Mouse (Mus musculus) limb, embryonic 15.5 days (tissue): ENCODE measurements around the gene 9430038I01Rik. TPM values are rescaled to one million over a fixed set of nuclear protein-coding genes. Genes with fewer than 3 reads are reported as not detected.

ENCODE experiments used
- ATAC-seq: fragments of 200-750 bp; cut with Nextera tagmentation; 2 replicates; pipeline ENCODE4 v1.8.0; 2017; ENCODE audit warnings: low read depth, moderate TSS enrichment; ENCODE audit not compliant: insufficient number of reproducible peaks, low FRiP score, low TSS enrichment
- H3K27ac ChIP-seq: fragments of 300-500 bp; sonication (generic); 2 replicates; pipeline ENCODE4 v1.5.1; 2015; ENCODE audit warnings: moderate library complexity, mild to moderate bottlenecking, inconsistent platforms
- H3K27me3 ChIP-seq: fragments of 300-500 bp; sonication (generic); 2 replicates; pipeline ENCODE4 v1.6.1; 2015; ENCODE audit warnings: inconsistent platforms
- H3K36me3 ChIP-seq: fragments of 300-500 bp; sonication (generic); 2 replicates; pipeline ENCODE4 v1.6.1; 2015; ENCODE audit warnings: inconsistent platforms
- H3K4me1 ChIP-seq: fragments of 300-500 bp; sonication (generic); 2 replicates; pipeline ENCODE4 v1.6.1; 2015; ENCODE audit warnings: inconsistent platforms
- H3K4me2 ChIP-seq: fragments of 300-500 bp; sonication (generic); 2 replicates; pipeline ENCODE4 v1.6.1; 2015; ENCODE audit warnings: mild to moderate bottlenecking, inconsistent platforms
- H3K4me3 ChIP-seq: fragments of 300-500 bp; sonication (generic); 2 replicates; pipeline ENCODE4 v1.5.1; 2015; ENCODE audit warnings: mild to moderate bottlenecking, inconsistent platforms
- H3K9ac ChIP-seq: fragments of 300-500 bp; sonication (generic); 2 replicates; pipeline ENCODE4 v1.6.1; 2015; ENCODE audit warnings: inconsistent platforms
- H3K9me3 ChIP-seq: fragments of 300-500 bp; sonication (generic); 2 replicates; pipeline ENCODE4 v1.6.1; 2016; ENCODE audit warnings: inconsistent platforms
- WGBS: fragments of 180-500 bp; shearing (Covaris S2); methylation state at CpG from one replicate; pipeline ENCODE4 v1.1.7; 2015; 5-methylcytosine and 5-hydroxymethylcytosine counted together
- polyA plus RNA-seq: library from polyadenylated mRNA; unstranded; fragments of >200 nt; fragmentation: Nextera tagmentation; extraction: Ambion mirVana; gene quantifications from 2 replicates; pipeline ENCODE4 v1.2.1, GENCODE M21; 2015

The 9430038I01Rik gene
- polyA plus RNA-seq, 1 experiment from 2014 or later = 20.0 TPM

DNA sequence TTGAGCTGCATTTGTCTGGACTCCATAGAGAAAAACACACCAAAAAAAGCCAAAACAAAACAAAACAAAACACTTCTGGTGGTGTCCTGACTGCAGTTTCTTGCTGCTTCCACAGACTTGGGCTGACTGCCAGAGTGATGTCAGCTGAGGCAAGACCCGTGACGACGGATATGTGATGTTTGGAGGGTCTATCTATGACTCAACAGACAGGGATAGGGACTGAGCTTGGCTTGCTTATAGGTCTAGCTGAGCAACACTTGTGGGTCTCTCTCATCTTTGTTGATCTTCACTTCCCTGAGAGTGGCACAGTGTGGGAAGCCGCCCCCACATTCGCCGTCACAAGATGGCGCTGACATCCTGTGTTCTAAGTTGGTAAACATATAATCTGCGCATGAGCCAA, 4.1 kb upstream of the 9430038I01Rik start:
- no peak for ATAC-seq
- no peak overlapping the region for H3K27ac ChIP-seq

DNA sequence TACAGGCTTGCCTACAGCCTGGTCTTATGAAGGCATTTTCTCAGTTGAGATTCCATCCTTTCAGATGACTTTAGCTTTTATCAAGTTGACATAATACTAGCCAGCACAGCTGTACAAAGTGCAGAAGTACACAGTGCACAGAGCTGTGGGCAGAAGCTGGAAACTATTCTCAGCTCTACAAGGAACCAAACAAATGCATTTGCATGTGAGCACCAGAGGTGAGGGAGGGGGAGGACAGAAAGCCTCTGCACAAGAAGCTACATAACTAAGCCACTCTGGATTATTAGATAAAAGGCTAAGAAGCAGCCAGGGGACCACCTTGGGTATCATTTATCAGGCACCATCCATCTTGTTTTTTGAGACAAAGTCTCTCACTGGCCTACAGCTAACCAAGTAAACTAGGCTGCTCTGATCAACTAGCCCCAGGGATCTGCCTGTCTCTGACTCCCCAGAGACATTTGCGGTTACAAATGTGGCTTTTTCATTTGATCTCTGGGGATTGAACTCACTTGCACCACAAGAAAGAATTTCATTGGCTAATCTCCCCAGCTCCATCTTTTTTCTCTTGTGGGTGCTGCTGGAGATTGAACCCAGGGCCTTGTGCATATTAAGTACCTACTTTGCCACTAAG, 3.0 kb downstream of the 9430038I01Rik start:
- 86% methylated on average over 1 of the region's 1 CpGs for WGBS
- no peak for ATAC-seq
- H3K27me3 ChIP-seq = no peaks in the 10 kb centered on the region
- no peak overlapping the region for H3K4me2 ChIP-seq
- H3K9ac ChIP-seq = no peak overlapping the region
- H3K4me1 ChIP-seq = peaks cover 7% of the 10 kb centered on the region
- H3K4me3 ChIP-seq = no peak overlapping the region
- H3K27ac ChIP-seq = no peak overlapping the region
- H3K9me3 ChIP-seq = no peaks in the 10 kb centered on the region
- peaks cover 5% of the 10 kb centered on the region; the same call in 1 of the 2 replicates for H3K36me3 ChIP-seq

More for the DNA sequence above, 4.1 kb upstream of the 9430038I01Rik start:
- H3K9me3 ChIP-seq = no peaks in the 10 kb centered on the region
- H3K36me3 ChIP-seq = no peaks in the 10 kb centered on the region
- no peaks in the 10 kb centered on the region for H3K27me3 ChIP-seq
- 84% methylated on average over 8 of the region's 8 CpGs for WGBS
- no peak overlapping the region for H3K4me2 ChIP-seq
- H3K4me3 ChIP-seq = no peak overlapping the region
- H3K9ac ChIP-seq = no peak overlapping the region
- H3K4me1 ChIP-seq = peaks cover 7% of the 10 kb centered on the region

DNA sequence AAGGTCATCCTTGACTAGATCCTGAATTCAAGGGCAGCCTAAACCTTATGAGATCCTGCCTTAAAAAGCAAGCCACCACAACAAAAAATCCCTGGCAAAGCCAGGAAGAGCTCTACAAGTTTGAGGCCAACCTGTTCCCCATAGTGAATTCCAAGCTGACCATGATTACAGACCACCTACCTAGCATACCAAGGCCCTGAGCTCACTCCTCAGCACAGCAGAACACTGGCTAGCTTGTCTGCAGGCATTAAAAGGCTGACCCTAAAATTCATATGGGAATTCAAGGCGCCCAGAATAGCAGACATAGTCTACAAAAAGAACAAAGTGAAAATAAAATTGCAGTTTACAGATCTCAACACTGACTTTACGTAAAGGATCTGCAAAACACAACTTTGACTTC, 6.4 kb downstream of the 9430038I01Rik start:
- peaks cover 5% of the 10 kb centered on the region; the same call in 1 of the 2 replicates for H3K36me3 ChIP-seq
- no peaks in the 10 kb centered on the region for H3K27me3 ChIP-seq
- H3K4me3 ChIP-seq = no peak overlapping the region
- no peak overlapping the region for H3K4me2 ChIP-seq
- ATAC-seq = no peak
- no peak overlapping the region for H3K9ac ChIP-seq
- H3K9me3 ChIP-seq = no peaks in the 10 kb centered on the region
- 49% methylated on average over 2 of the region's 2 CpGs for WGBS
- H3K4me1 ChIP-seq = no peaks in the 10 kb centered on the region
- H3K27ac ChIP-seq = no peak overlapping the region

DNA sequence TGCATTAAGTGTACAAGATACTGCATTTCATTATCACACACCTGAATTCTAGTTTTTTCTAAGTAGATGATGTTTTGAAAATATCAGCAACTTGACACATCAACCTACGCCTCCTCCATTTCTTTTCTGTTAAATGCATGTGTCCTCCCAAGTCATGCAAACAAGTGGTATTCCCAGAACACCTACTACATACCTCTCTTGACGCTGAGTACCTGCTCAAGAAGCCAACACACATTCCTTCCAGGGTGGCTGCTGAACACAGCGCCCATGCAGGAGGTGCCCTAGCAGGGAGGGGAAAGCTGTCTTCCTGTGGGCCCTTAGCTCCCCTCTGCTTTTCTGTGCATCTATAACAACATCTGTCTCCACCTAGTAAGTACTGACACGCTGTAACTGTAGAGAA, 11.6 kb downstream of the 9430038I01Rik start:
- Histone ChIP-seq H3K27ac (no peak overlapping the region), H3K36me3 (no peaks in the 10 kb centered on the region), H3K4me2 (no peak overlapping the region), H3K4me1 (0 out of 2 replicates have a peak, but pooled peaks cover 6% of the 10 kb centered on the region), H3K4me3 (no peak overlapping the region), H3K9ac (no peak overlapping the region), H3K9me3 (no peaks in the 10 kb centered on the region), H3K27me3 (no peaks in the 10 kb centered on the region)
- no peak for ATAC-seq
- WGBS = 89% methylated on average over 4 of the region's 4 CpGs

DNA sequence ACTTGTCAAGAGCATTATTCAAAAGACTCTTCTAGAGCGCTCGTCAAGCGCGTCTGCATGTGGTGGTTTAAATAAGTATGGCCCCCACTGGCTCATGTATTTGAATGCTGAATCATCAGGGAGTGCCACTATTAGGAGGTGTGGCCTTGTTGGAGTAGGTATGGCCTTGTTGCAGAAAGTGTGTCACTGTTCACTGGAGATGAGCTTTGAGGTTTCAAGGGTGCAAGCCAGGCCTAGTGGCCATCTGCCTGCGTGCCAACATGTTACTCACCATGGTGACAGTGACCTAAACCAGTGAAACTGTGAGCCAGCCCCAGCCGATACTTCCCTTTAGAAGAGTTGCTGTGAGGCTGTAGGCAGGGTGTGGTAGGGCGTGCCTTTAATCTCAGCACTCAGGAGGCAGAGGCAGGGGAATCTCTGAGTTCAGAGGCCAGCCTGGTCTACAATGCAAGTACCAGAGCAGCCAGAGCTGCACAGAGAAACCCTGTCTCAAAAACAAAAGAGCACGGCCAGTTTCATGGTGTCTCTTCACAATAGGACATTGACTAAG, 13.1 kb downstream of the 9430038I01Rik start:
- WGBS = 93% methylated on average over 8 of the region's 8 CpGs
- Histone ChIP-seq H3K9me3 (no peaks in the 10 kb centered on the region), H3K27ac (no peak overlapping the region), H3K4me2 (no peak overlapping the region), H3K27me3 (no peaks in the 10 kb centered on the region), H3K9ac (no peak overlapping the region), H3K4me1 (0 out of 2 replicates have a peak, but pooled peaks cover 6% of the 10 kb centered on the region), H3K4me3 (no peak overlapping the region), H3K36me3 (no peaks in the 10 kb centered on the region)
- ATAC-seq = no peak

DNA sequence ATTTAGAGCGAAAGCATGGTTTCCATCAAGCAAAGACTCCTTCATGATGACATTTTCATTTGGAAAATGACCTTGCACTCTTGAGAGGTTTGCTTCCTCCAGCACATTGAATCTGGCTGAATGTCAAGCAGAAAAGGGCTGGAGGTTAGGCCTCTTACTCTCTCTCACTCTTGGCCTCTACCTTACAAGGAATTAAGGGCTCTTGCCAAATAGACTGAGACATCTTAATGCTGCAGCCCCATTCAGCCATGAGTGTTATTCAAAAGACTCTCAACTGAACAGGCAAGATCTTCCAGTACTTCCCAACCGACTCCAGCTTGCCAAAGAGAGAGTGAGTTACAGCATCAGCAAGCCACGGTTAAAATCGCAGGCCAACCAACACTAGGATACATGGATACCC, 15.1 kb downstream of the 9430038I01Rik start:
- ATAC-seq = no peak
- no peak overlapping the region; the same call in 1 of the 2 replicates for H3K27ac ChIP-seq
- no peaks in the 10 kb centered on the region for H3K27me3 ChIP-seq
- H3K4me2 ChIP-seq = no peak overlapping the region
- H3K36me3 ChIP-seq = no peaks in the 10 kb centered on the region
- 0 out of 2 replicates have a peak, but pooled peaks cover 6% of the 10 kb centered on the region for H3K4me1 ChIP-seq
- no peak overlapping the region for H3K4me3 ChIP-seq
- H3K9ac ChIP-seq = no peak overlapping the region
- H3K9me3 ChIP-seq = no peaks in the 10 kb centered on the region
- WGBS = 68% methylated on average over 4 of the region's 4 CpGs

DNA sequence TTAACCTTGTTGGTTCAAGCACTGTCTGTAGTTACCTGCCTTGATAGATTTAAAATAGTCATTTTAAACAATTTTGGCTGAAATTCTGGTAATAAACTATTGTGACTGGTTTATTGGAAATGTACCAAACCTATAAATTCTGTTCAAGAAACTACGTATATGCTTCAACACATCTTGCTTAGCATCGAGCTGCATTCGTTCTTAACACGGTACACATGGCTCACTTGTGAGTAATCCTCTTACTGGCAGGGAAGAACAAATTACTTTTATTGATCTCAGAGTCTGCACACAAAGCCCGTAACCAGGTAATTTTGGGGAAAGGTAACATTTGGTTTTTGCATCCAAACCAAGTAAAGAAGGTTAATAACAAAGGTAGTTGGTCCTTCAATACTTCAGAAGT, 22.7 kb downstream of the 9430038I01Rik start:
- no peak overlapping the region for H3K4me2 ChIP-seq
- no peak for ATAC-seq
- H3K36me3 ChIP-seq = no peaks in the 10 kb centered on the region
- WGBS = 36% methylated on average over 5 of the region's 5 CpGs
- H3K4me1 ChIP-seq = peaks cover 8% of the 10 kb centered on the region; the same call in 1 of the 2 replicates
- no peaks in the 10 kb centered on the region for H3K27me3 ChIP-seq
- no peak overlapping the region for H3K4me3 ChIP-seq
- no peak overlapping the region for H3K9ac ChIP-seq
- H3K9me3 ChIP-seq = no peaks in the 10 kb centered on the region
- H3K27ac ChIP-seq = peak overlapping the region; percentile 22

DNA sequence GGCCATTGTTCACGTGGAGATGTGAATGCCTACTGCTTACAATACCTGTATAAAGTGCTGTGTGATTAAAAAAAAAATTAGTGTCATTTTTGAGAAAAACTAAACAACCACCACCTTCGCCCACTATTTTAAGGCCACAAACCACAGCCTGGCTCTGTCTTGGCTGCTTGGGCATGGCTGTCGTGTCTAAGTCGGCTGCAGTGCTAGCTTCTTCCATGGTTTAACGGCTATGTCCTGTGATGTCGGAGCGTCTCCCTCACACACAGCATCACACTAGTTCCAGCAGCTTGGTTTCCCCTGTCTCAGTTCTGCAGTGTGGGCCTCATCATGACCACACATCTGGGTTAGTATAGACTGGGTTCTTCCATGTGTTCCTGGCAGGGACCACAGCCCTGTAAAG, 35.6 kb downstream of the 9430038I01Rik start:
- no peak overlapping the region for H3K4me3 ChIP-seq
- WGBS = 91% methylated on average over 7 of the region's 7 CpGs
- no peaks in the 10 kb centered on the region for H3K9me3 ChIP-seq
- H3K9ac ChIP-seq = no peak overlapping the region
- no peak overlapping the region for H3K27ac ChIP-seq
- no peak for ATAC-seq
- H3K27me3 ChIP-seq = no peaks in the 10 kb centered on the region
- no peak overlapping the region for H3K4me2 ChIP-seq
- no peaks in the 10 kb centered on the region for H3K4me1 ChIP-seq
- H3K36me3 ChIP-seq = 0 out of 2 replicates have a peak, but pooled peaks cover 4% of the 10 kb centered on the region

DNA sequence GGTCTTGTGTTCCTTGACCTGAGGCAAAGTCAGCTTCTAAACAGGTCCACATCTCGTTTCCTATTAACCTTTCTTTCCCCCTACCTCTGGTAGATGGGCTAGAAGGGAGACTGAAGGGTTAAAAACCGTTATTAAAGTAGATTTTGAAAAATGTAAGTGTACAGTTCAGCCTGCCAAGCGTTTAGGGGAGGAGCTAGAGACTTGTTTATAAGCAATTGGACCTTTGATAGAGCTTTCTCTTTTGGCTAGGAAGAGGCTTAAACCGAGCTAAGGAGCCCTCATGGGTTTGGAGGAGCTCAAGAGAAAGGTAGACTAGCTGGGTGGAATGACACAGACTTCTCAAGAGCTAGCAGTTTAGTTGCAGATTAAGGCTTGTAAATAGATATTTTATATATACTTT, 38.8 kb downstream of the 9430038I01Rik start:
- no peaks in the 10 kb centered on the region for H3K9me3 ChIP-seq
- no peak overlapping the region for H3K9ac ChIP-seq
- H3K27me3 ChIP-seq = no peaks in the 10 kb centered on the region
- H3K4me3 ChIP-seq = no peak overlapping the region
- H3K4me2 ChIP-seq = no peak overlapping the region
- 43% methylated on average over 4 of the region's 4 CpGs for WGBS
- no peak for ATAC-seq
- H3K36me3 ChIP-seq = 0 out of 2 replicates have a peak, but pooled peaks cover 4% of the 10 kb centered on the region
- H3K27ac ChIP-seq = no peak overlapping the region
- H3K4me1 ChIP-seq = no peaks in the 10 kb centered on the region

DNA sequence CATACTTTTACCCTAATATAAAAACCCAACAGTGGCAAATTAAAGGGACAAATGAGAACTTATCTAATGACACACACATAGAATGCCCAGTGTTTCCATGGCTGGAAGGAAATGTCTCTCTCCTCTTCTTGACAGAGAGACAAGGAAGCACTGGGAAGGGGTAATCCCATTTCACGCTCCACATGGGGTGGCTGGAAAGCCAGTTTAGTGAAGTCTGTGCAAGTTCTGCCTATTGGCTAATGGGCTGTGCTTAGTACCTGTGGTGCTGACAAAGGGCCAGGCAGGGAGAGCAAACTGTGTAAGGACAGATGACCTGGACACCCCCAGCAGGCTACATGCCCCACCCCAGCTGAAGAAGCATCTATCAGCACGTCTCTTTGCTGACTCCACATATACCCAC, 40.4 kb downstream of the 9430038I01Rik start:
- ATAC-seq = no peak
- Histone ChIP-seq H3K9ac (no peak overlapping the region), H3K27me3 (no peaks in the 10 kb centered on the region), H3K4me3 (no peak overlapping the region), H3K27ac (no peak overlapping the region), H3K4me1 (no peaks in the 10 kb centered on the region), H3K9me3 (no peaks in the 10 kb centered on the region), H3K36me3 (no peaks in the 10 kb centered on the region), H3K4me2 (no peak overlapping the region)
- 79% methylated on average over 2 of the region's 2 CpGs for WGBS

DNA sequence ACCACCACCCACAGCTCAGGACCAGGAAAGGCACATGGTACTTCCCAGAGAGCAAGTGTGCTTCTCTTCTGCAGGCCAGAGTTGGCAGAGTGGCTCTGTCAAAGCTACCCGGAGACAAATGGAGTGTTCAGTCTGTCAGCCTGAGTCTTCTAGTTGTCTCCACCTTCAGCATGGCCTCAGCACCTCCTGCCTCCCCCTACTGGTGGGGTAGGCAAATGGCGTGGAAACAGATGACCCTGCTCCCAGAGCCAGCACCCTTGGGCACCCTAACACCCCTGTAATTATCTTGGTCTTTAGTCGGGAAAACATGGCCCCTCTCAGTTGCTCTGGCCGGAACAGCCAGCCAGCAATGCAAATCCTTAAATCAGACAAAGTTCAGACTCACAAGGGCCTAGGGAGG, 43.8 kb downstream of the 9430038I01Rik start:
- WGBS = 74% methylated on average over 4 of the region's 4 CpGs

DNA sequence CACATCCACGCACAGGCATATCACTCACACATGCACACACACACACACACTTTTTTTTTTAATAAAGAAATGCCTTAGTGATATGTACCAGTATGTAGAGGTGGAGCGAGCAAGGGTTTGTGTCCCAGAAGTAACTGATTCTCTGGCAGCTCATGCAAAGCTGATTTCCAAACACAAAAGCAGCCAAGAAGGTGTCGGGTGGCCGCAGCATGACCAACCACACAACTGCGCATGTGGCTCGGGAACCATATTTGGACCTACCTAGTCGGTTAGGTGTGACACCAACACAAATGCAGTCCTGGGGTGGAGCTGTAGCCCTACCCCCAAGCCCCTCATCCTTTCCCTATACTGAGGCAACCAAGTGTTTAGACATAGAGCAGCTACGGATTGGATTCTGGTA, 45.5 kb downstream of the 9430038I01Rik start:
- Histone ChIP-seq H3K27me3 (no peaks in the 10 kb centered on the region), H3K9me3 (no peaks in the 10 kb centered on the region), H3K36me3 (no peaks in the 10 kb centered on the region), H3K4me1 (no peaks in the 10 kb centered on the region), H3K4me3 (no peak overlapping the region), H3K9ac (no peak overlapping the region), H3K4me2 (no peak overlapping the region), H3K27ac (no peak overlapping the region)
- ATAC-seq = no peak
- 86% methylated on average over 8 of the region's 8 CpGs for WGBS

More for the DNA sequence above, 43.8 kb downstream of the 9430038I01Rik start:
- Histone ChIP-seq H3K9ac (no peak overlapping the region), H3K4me3 (no peak overlapping the region), H3K4me2 (no peak overlapping the region), H3K4me1 (no peaks in the 10 kb centered on the region), H3K9me3 (no peaks in the 10 kb centered on the region), H3K36me3 (no peaks in the 10 kb centered on the region), H3K27ac (no peak overlapping the region), H3K27me3 (no peaks in the 10 kb centered on the region)
- no peak for ATAC-seq
